Mouse (Mus musculus): ENCODE measurements around the gene Gm3594. TPM values are rescaled to one million over a fixed set of nuclear protein-coding genes. Genes with fewer than 3 reads are reported as not detected.

The Gm3594 gene
- polyA plus RNA-seq, 1 experiment from 2014 or later: not detected

Other genes with a start within 250 kb of the Gm3594 start
- not detected in 2 replicates for gene Gm21560, start 225.3 kb downstream of the Gm3594 start, polyA plus RNA-seq (2015; fragmentation: Nextera tagmentation; extraction: Ambion mirVana)
- gene Gm3411, start 157.4 kb downstream of the Gm3594 start, polyA plus RNA-seq (2015; fragmentation: Nextera tagmentation; extraction: Ambion mirVana): 1.3 and 1.7 TPM in 2 replicates
- gene Gm21103, start 139.8 kb downstream of the Gm3594 start, polyA plus RNA-seq (2015; fragmentation: Nextera tagmentation; extraction: Ambion mirVana): not detected in 2 replicates
- not detected in 2 replicates for gene Gm3618, start 100.9 kb downstream of the Gm3594 start, polyA plus RNA-seq (2015; fragmentation: Nextera tagmentation; extraction: Ambion mirVana)
- gene Gm16440, start 54.3 kb downstream of the Gm3594 start, polyA plus RNA-seq (2015; fragmentation: Nextera tagmentation; extraction: Ambion mirVana): not detected in 2 replicates
- gene Gm3591, start 32.1 kb downstream of the Gm3594 start, polyA plus RNA-seq (2015; fragmentation: Nextera tagmentation; extraction: Ambion mirVana): 1.6 and 1.8 TPM in 2 replicates
- not detected in 2 replicates for gene Gm8356, start 92.7 kb upstream of the Gm3594 start, polyA plus RNA-seq (2015; fragmentation: Nextera tagmentation; extraction: Ambion mirVana)
- 0.67 TPM in 1 of 2 replicates, not detected in the other for gene Gm3629, start 146.0 kb upstream of the Gm3594 start, polyA plus RNA-seq (2015; fragmentation: Nextera tagmentation; extraction: Ambion mirVana)
- not detected in 2 replicates for gene Gm3460, start 177.8 kb upstream of the Gm3594 start, polyA plus RNA-seq (2015; fragmentation: Nextera tagmentation; extraction: Ambion mirVana)
- not detected in 2 replicates for gene Gm10251, start 239.6 kb upstream of the Gm3594 start, polyA plus RNA-seq (2015; fragmentation: Nextera tagmentation; extraction: Ambion mirVana)